Mouse (Mus musculus) neural tube, embryonic 12.5 days (tissue): ENCODE results near the gene Cgnl1. TPM values are rescaled to one million over a fixed set of nuclear protein-coding genes. Genes with fewer than 3 reads are reported as not detected.

Experiments used
- ATAC-seq: fragments of 200-750 bp; cut with Nextera tagmentation; 2 replicates; pipeline ENCODE4 v1.8.0; 2017; ENCODE audit warnings: low read depth, mild to moderate bottlenecking, moderate TSS enrichment, moderate library complexity; ENCODE audit not compliant: low FRiP score
- H3K27ac ChIP-seq: fragments of 300-500 bp; sonication (generic); 2 replicates; pipeline ENCODE4 v1.5.1; 2016
- H3K27me3 ChIP-seq: fragments of 300-500 bp; sonication (generic); replicated peaks from 2 replicates; pipeline ENCODE4 v1.6.1; 2016; ENCODE audit warnings: mild to moderate bottlenecking
- H3K36me3 ChIP-seq: fragments of 300-500 bp; sonication (generic); 2 replicates; pipeline ENCODE4 v1.6.1; 2016; ENCODE audit warnings: mild to moderate bottlenecking
- H3K4me1 ChIP-seq: fragments of 300-500 bp; sonication (generic); 2 replicates; pipeline ENCODE4 v1.6.1; 2016
- H3K4me2 ChIP-seq: fragments of 300-500 bp; sonication (generic); replicated peaks from 2 replicates; pipeline ENCODE4 v1.6.1; 2016; ENCODE audit warnings: mild to moderate bottlenecking
- H3K4me3 ChIP-seq: fragments of 300-500 bp; sonication (generic); 2 replicates; pipeline ENCODE4 v1.5.1; 2016
- H3K9ac ChIP-seq: fragments of 300-500 bp; sonication (generic); 2 replicates; pipeline ENCODE4 v1.6.1; 2016; ENCODE audit warnings: mild to moderate bottlenecking
- H3K9me3 ChIP-seq: fragments of 300-500 bp; sonication (generic); 2 replicates; pipeline ENCODE4 v1.6.1; 2016; ENCODE audit warnings: mild to moderate bottlenecking
- WGBS: fragments of 180-500 bp; shearing (Covaris S2); methylation state at CpG from one replicate; pipeline ENCODE4 v1.1.7; 2016; 5-methylcytosine and 5-hydroxymethylcytosine counted together
- polyA plus RNA-seq: library from polyadenylated mRNA; unstranded; fragments of >200 nt; fragmentation: Nextera tagmentation; extraction: Ambion mirVana; gene quantifications from 2 replicates; pipeline ENCODE4 v1.2.1, GENCODE M21; 2016

Gene Cgnl1
- polyA plus RNA-seq, 1 experiment from 2014 or later: 8.6 TPM

GRCm38 (mm10) chr9:71609010-71609409 is 162.4 kb downstream of the Cgnl1 start:
- Histone ChIP-seq H3K27me3 (no peaks in the 10 kb centered on the region), H3K27ac (no peak overlapping the region), H3K4me3 (no peak overlapping the region), H3K9ac (no peak overlapping the region), H3K9me3 (no peaks in the 10 kb centered on the region), H3K4me1 (no peaks in the 10 kb centered on the region), H3K36me3 (no peaks in the 10 kb centered on the region), H3K4me2 (no peak overlapping the region)
- 87% methylated on average over 6 of the region's 6 CpGs for WGBS
- no peak for ATAC-seq

GRCm38 (mm10) chr9:71606296-71607057 is 164.9 kb downstream of the Cgnl1 start:
- 81% methylated on average over 13 of the region's 13 CpGs for WGBS
- Histone ChIP-seq H3K27me3 (no peaks in the 10 kb centered on the region), H3K4me2 (no peak overlapping the region), H3K9ac (no peak overlapping the region), H3K9me3 (no peaks in the 10 kb centered on the region), H3K27ac (no peak overlapping the region), H3K4me3 (no peak overlapping the region), H3K4me1 (no peaks in the 10 kb centered on the region), H3K36me3 (no peaks in the 10 kb centered on the region)
- ATAC-seq: no peak

- Histone ChIP-seq H3K27me3 (no peaks in the 10 kb centered on the region), H3K4me1 (no peaks in the 10 kb centered on the region), H3K4me3 (no peak overlapping the region), H3K9ac (no peak overlapping the region), H3K27ac (no peak overlapping the region), H3K9me3 (no peaks in the 10 kb centered on the region), H3K4me2 (no peak overlapping the region), H3K36me3 (no peaks in the 10 kb centered on the region)
- no peak for ATAC-seq
- WGBS: 46% methylated on average over 6 of the region's 6 CpGs
These were observed 166.3 kb downstream of the Cgnl1 start for GRCm38 (mm10) chr9:71604914-71605635.

- 83% methylated on average over 7 of the region's 7 CpGs for WGBS
- no peak for ATAC-seq
- Histone ChIP-seq H3K9ac (no peak overlapping the region), H3K9me3 (no peaks in the 10 kb centered on the region), H3K36me3 (no peaks in the 10 kb centered on the region), H3K4me2 (no peak overlapping the region), H3K27me3 (no peaks in the 10 kb centered on the region), H3K4me3 (no peak overlapping the region), H3K4me1 (no peaks in the 10 kb centered on the region), H3K27ac (no peak overlapping the region)
These were observed 171.5 kb downstream of the Cgnl1 start for GRCm38 (mm10) chr9:71599861-71600260.

- no peak overlapping the region for H3K4me2 ChIP-seq
- no peak overlapping the region for H3K27ac ChIP-seq
- 63% methylated on average over 6 of the region's 6 CpGs for WGBS
- H3K9ac ChIP-seq: no peak overlapping the region
- no peak for ATAC-seq
- H3K4me3 ChIP-seq: no peak overlapping the region
- H3K36me3 ChIP-seq: no peaks in the 10 kb centered on the region
- peaks cover 7% of the 10 kb centered on the region for H3K27me3 ChIP-seq
- no peaks in the 10 kb centered on the region; the same call in 1 of the 2 replicates for H3K4me1 ChIP-seq
- no peaks in the 10 kb centered on the region for H3K9me3 ChIP-seq
These were observed 174.5 kb downstream of the Cgnl1 start for GRCm38 (mm10) chr9:71596888-71597287.

GRCm38 (mm10) chr9:71592577-71593285 is 178.7 kb downstream of the Cgnl1 start:
- H3K27me3 ChIP-seq: peaks cover 16% of the 10 kb centered on the region
- no peak overlapping the region for H3K27ac ChIP-seq
- no peaks in the 10 kb centered on the region; the same call in 1 of the 2 replicates for H3K4me1 ChIP-seq
- no peak overlapping the region for H3K9ac ChIP-seq
- 0 out of 2 replicates have a peak, but pooled peaks have one; percentile 21 for ATAC-seq
- H3K4me2 ChIP-seq: peak overlapping the region; percentile 94
- H3K9me3 ChIP-seq: no peaks in the 10 kb centered on the region
- H3K36me3 ChIP-seq: no peaks in the 10 kb centered on the region
- 31% methylated on average over 6 of the region's 6 CpGs for WGBS
- H3K4me3 ChIP-seq: peak overlapping the region; percentile 51

GRCm38 (mm10) chr9:71591938-71592548 is 179.4 kb downstream of the Cgnl1 start, which contains the start of gene Myzap:
Gene Myzap (minus strand): TSS chr9:71592360.
- Histone ChIP-seq H3K4me3 (peak within 1 kb of the TSS; percentile 51), H3K9ac (peak within 1 kb of the TSS; percentile 64), H3K27ac (no peak within 1 kb of the TSS), H3K4me1 (no peaks in the 10 kb centered on the region; the same call in 1 of the 2 replicates), H3K9me3 (no peaks in the 10 kb centered on the region), H3K36me3 (no peaks in the 10 kb centered on the region), H3K27me3 (peaks cover 16% of the 10 kb centered on the region), H3K4me2 (peak within 1 kb of the TSS; percentile 94)
- 3% methylated on average over 29 of the region's 29 CpGs for WGBS
- peak; percentile 83 for ATAC-seq

GRCm38 (mm10) chr9:71591106-71591505 is 180.3 kb downstream of the Cgnl1 start:
- no peaks in the 10 kb centered on the region for H3K9me3 ChIP-seq
- no peak overlapping the region for H3K4me2 ChIP-seq
- ATAC-seq: no peak
- WGBS: 79% methylated on average over 5 of the region's 5 CpGs
- no peaks in the 10 kb centered on the region for H3K36me3 ChIP-seq
- H3K27ac ChIP-seq: no peak overlapping the region
- peaks cover 16% of the 10 kb centered on the region for H3K27me3 ChIP-seq
- H3K9ac ChIP-seq: no peak overlapping the region
- H3K4me1 ChIP-seq: no peaks in the 10 kb centered on the region; the same call in 1 of the 2 replicates
- no peak overlapping the region for H3K4me3 ChIP-seq

GRCm38 (mm10) chr9:71589771-71590170 is 181.6 kb downstream of the Cgnl1 start:
- WGBS: 84% methylated on average over 7 of the region's 7 CpGs
- Histone ChIP-seq H3K4me1 (no peaks in the 10 kb centered on the region; the same call in 1 of the 2 replicates), H3K27ac (no peak overlapping the region), H3K9ac (no peak overlapping the region), H3K4me3 (no peak overlapping the region), H3K4me2 (no peak overlapping the region), H3K27me3 (peaks cover 16% of the 10 kb centered on the region), H3K36me3 (no peaks in the 10 kb centered on the region), H3K9me3 (no peaks in the 10 kb centered on the region; the same call in 1 of the 2 replicates)
- ATAC-seq: no peak

- no peak for ATAC-seq
- H3K27ac ChIP-seq: no peak overlapping the region
- no peaks in the 10 kb centered on the region; the same call in 1 of the 2 replicates for H3K4me1 ChIP-seq
- H3K9me3 ChIP-seq: no peaks in the 10 kb centered on the region; the same call in 1 of the 2 replicates
- no peak overlapping the region for H3K4me3 ChIP-seq
- no peak overlapping the region for H3K9ac ChIP-seq
- WGBS: 76% methylated on average over 2 of the region's 2 CpGs
- H3K36me3 ChIP-seq: no peaks in the 10 kb centered on the region
- peaks cover 16% of the 10 kb centered on the region for H3K27me3 ChIP-seq
- no peak overlapping the region for H3K4me2 ChIP-seq
These were observed 182.3 kb downstream of the Cgnl1 start for GRCm38 (mm10) chr9:71588930-71589592.

- no peak overlapping the region for H3K9ac ChIP-seq
These were observed 185.0 kb downstream of the Cgnl1 start for GRCm38 (mm10) chr9:71586408-71586807.

More at GRCm38 (mm10) chr9:71586408-71586807, 185.0 kb downstream of the Cgnl1 start:
- 61% methylated on average over 3 of the region's 3 CpGs for WGBS
- no peak overlapping the region for H3K27ac ChIP-seq
- 0 out of 2 replicates have a peak, but pooled peaks cover 5% of the 10 kb centered on the region for H3K27me3 ChIP-seq
- no peak for ATAC-seq
- no peaks in the 10 kb centered on the region for H3K4me1 ChIP-seq
- H3K4me3 ChIP-seq: no peak overlapping the region
- no peak overlapping the region for H3K4me2 ChIP-seq
- no peaks in the 10 kb centered on the region for H3K36me3 ChIP-seq
- H3K9me3 ChIP-seq: no peaks in the 10 kb centered on the region; the same call in 1 of the 2 replicates
